Mouse (Mus musculus) thymus, adult 2 months (tissue): ENCODE data around the gene Clta. TPM values are rescaled to one million over a fixed set of nuclear protein-coding genes. Genes with fewer than 3 reads are reported as not detected.

ENCODE experiments used
- DNase-seq: peaks from one replicate; pipeline ENCODE4 v3.0.0; 2021
- H3K27ac ChIP-seq: fragments of 200-500 bp; 2 replicates; pipeline ENCODE4 v1.5.1; 2012; ENCODE audit warnings: low read length, control low read depth; ENCODE audit not compliant: control insufficient read depth, insufficient read depth
- H3K27me3 ChIP-seq: fragments of 200-500 bp; 2 replicates; pipeline ENCODE4 v1.6.1; 2012; ENCODE audit warnings: mild to moderate bottlenecking, low read length, moderate library complexity, mixed read lengths; ENCODE audit not compliant: control insufficient read depth, insufficient read depth
- H3K36me3 ChIP-seq: fragments of 200-500 bp; 2 replicates; pipeline ENCODE4 v1.6.1; 2012; ENCODE audit warnings: mild to moderate bottlenecking, low read length, moderate library complexity; ENCODE audit not compliant: control insufficient read depth, insufficient read depth
- H3K4me1 ChIP-seq: fragments of 200-500 bp; replicated peaks from 2 replicates; pipeline ENCODE4 v1.6.1; 2012; ENCODE audit warnings: low read length; ENCODE audit not compliant: control insufficient read depth, insufficient read depth
- H3K4me3 ChIP-seq: fragments of 200-500 bp; 2 replicates; pipeline ENCODE4 v1.5.1; 2012; ENCODE audit warnings: mild to moderate bottlenecking, low read length, control low read depth, moderate library complexity; ENCODE audit not compliant: control insufficient read depth, insufficient read depth
- CTCF ChIP-seq: fragments of 200-500 bp; IDR thresholded peaks from 2 replicates; pipeline ENCODE4 v1.5.1; 2012; ENCODE audit warnings: mild to moderate bottlenecking, control low read depth, low read length, moderate library complexity, borderline replicate concordance; ENCODE audit not compliant: control insufficient read depth, poor library complexity, insufficient read depth; ENCODE audit errors: extremely low read depth
- POLR2A ChIP-seq: fragments of 200-500 bp; IDR thresholded peaks from 2 replicates; pipeline ENCODE4 v1.6.1; 2012; ENCODE audit warnings: mild to moderate bottlenecking, low read length, control low read depth, moderate library complexity; ENCODE audit not compliant: control insufficient read depth, poor library complexity, insufficient read depth; ENCODE audit errors: extremely low read depth
- WGBS: fragments of 180-500 bp; shearing (Covaris S2); methylation state at CpG from one replicate; pipeline ENCODE4 v1.1.7; 2018; 5-methylcytosine and 5-hydroxymethylcytosine counted together
- polyA plus RNA-seq: library from polyadenylated mRNA; depleted of rRNA; stranded (reverse); fragments of >200 nt; gene quantifications from 2 replicates; pipeline ENCODE4 v1.2.3, GENCODE M21; 2012; rRNA removed

Clta gene
- polyA plus RNA-seq, 1 experiment: 184 TPM

DNA sequence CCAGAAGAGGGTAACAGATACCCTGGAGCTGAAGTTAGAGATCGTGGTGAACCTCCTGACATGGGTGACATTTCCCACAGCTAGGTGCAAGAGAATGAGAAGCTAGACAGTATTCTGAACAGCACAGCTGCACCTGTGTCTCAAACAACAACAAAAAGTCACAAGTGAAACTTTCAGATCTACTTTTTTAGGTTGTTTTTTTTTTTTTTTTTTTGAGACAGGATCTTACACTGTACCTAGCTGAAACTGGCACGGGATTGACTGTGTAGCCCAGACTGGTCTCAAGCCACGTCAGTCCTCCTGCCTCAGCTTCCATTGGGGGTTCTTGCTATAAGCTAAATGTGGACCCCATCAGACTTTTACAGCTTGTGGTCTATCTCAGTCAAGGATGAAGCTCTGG is 69.5 kb downstream of the Clta start:
- no peak for DNase-seq
- 38% methylated on average over 3 of the region's 3 CpGs for WGBS
- H3K27ac ChIP-seq: peak overlapping the region; percentile 51
- H3K27me3 ChIP-seq: no peaks in the 10 kb centered on the region
- TF ChIP-seq CTCF (no peak), POLR2A (no peak)
- H3K4me3 ChIP-seq: no peak overlapping the region
- peaks cover 12% of the 10 kb centered on the region for H3K4me1 ChIP-seq
- no peaks in the 10 kb centered on the region for H3K36me3 ChIP-seq

DNA sequence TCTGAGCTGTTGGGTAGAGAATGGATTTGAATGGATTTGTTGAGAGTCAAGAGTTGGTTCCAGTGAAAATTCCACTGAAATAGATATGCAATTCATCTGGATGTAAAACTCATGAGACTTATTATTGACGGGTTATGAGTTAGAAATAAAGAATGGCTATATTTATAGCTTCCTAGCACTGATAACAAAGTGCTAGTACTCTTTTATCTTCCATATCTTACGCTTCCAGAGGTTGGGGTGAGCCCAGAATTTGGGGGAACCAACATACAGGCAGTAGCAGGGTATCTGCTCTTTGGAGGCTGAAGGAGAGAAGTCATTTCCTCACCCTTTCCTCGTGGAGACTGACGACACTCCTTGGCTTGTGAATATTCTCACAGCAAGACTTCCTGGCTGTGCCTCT is 70.2 kb downstream of the Clta start:
- WGBS: 93% methylated on average over 4 of the region's 4 CpGs
- Histone ChIP-seq H3K27ac (no peak overlapping the region), H3K36me3 (no peaks in the 10 kb centered on the region), H3K4me3 (no peak overlapping the region), H3K27me3 (no peaks in the 10 kb centered on the region), H3K4me1 (peaks cover 12% of the 10 kb centered on the region)
- no peak for DNase-seq
- TF ChIP-seq CTCF (no peak), POLR2A (no peak)

DNA sequence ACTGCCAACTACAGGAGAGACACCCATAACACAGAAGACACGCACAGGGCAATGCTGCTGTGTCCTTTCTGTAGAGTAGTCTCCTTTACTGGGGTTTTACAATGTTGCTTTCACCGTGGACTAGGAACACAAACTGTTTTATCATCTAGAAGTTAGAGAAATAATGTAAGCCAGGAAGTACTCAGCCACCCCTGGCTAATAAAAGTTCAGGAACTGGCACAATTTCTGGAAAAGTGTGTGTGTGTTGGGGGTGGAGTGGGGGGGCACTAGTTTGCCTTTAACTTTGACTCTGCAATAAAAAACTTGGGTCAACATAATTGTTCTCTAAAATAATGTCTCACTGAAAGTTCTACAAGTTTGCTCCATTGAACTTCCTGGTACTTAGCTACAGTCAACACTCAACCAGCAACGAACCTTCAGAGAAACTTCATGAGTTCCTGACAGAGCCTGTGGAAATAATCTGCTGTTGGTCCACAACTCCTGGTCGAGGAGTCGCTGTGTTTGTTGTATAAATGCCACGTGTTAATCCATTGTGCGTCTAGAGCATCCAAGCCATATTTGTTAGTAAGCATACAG is 74.2 kb downstream of the Clta start:
- Histone ChIP-seq H3K27me3 (no peaks in the 10 kb centered on the region), H3K4me3 (no peak overlapping the region), H3K36me3 (no peaks in the 10 kb centered on the region), H3K27ac (no peak overlapping the region), H3K4me1 (peaks cover 2% of the 10 kb centered on the region; the same call in 1 of the 2 replicates)
- TF ChIP-seq CTCF: no peak
- no peak for TF ChIP-seq POLR2A
- no peak for DNase-seq
- 95% methylated on average over 7 of the region's 7 CpGs for WGBS

Other genes starting within 250 kb of the Clta start
- not detected in 2 replicates for gene Olfr159, start 233.4 kb upstream of the Clta start, polyA plus RNA-seq
- not detected in 2 replicates for gene Olfr156, start 180.6 kb upstream of the Clta start, polyA plus RNA-seq
- 0.01 and 0.11 TPM in 2 replicates for gene Olfr157, start 164.3 kb upstream of the Clta start, polyA plus RNA-seq
- gene Olfr155, start 152.9 kb upstream of the Clta start, polyA plus RNA-seq: not detected in 2 replicates
- gene Reck, start 128.9 kb upstream of the Clta start, polyA plus RNA-seq: 2.8 and 3.3 TPM in 2 replicates
- gene Glipr2, start 47.1 kb upstream of the Clta start, polyA plus RNA-seq: 20.6 and 23.4 TPM in 2 replicates
- gene Ccin, start 21.0 kb upstream of the Clta start, polyA plus RNA-seq: 0.11 and 0.32 TPM in 2 replicates
- gene Gne, start 79.7 kb downstream of the Clta start, polyA plus RNA-seq: 28.0 and 32.0 TPM in 2 replicates
- gene Rnf38, start 229.3 kb downstream of the Clta start, polyA plus RNA-seq: 435 and 445 TPM in 2 replicates